ENCODE assay signal across 8 mouse cellular contexts in genomic region chr2:28446181-28446514, GRCm38 (mm10). TPM values are rescaled to one million over a fixed set of nuclear protein-coding genes. Genes with fewer than 3 reads are reported as not detected.
DNase-seq lines count a peak whose midpoint lies in the region; ATAC-seq and TF ChIP-seq lines count a peak whose summit lies in the region.

No protein-coding gene starts in this region.

- intact Hi-C loops in heart, postnatal 10 days (cut with DNase I) = no loop called here

- peaks cover 30% of the 10 kb centered on the region; the same call in 1 of the 2 replicates for H3K27me3 ChIP-seq in heart, embryonic 13.5 days (replicated peaks)
- H3K27me3 ChIP-seq in forebrain, embryonic 14.5 days (replicated peaks; ENCODE audit: control insufficient read depth, insufficient read depth, low read length) = no peaks in the 10 kb centered on the region
- peaks cover 58% of the 10 kb centered on the region for H3K27me3 ChIP-seq in liver, embryonic 15.5 days

- ATAC-seq in heart, embryonic 13.5 days (ENCODE audit: extremely low read depth, insufficient number of reproducible peaks, low FRiP score, low TSS enrichment) = no peak
- 0 out of 2 replicates have a peak, but pooled peaks have one; percentile 15 for ATAC-seq in forebrain, embryonic 14.5 days
- no peak for ATAC-seq in liver, embryonic 15.5 days (ENCODE audit: insufficient read depth)

- no peak for DNase-seq in heart, postnatal 10 days
- DNase-seq in ES-E14 (ENCODE audit: low read depth, low spot score) = no peak
- DNase-seq in forebrain, embryonic 14.5 days (ENCODE audit: low spot score) = no peak
- DNase-seq in layer of hippocampus, postnatal 14 days (ENCODE audit: low spot score in 2 of 2) = no peak
- DNase-seq in layer of hippocampus, postnatal 25 days (ENCODE audit: extremely low spot score in 1 of 2, low spot score in 1 of 2) = no peak
- no peak for DNase-seq in cerebellum, adult 11-12 months

- H3K4me2 ChIP-seq in heart, embryonic 13.5 days = peak overlapping the region; percentile 72
- peak overlapping the region; percentile 95 for H3K4me2 ChIP-seq in forebrain, embryonic 14.5 days (ENCODE audit: low read length)
- peak overlapping the region; percentile 70 for H3K4me2 ChIP-seq in liver, embryonic 15.5 days

- H3K9ac ChIP-seq in heart, embryonic 13.5 days = peak overlapping the region; percentile 82
- H3K9ac ChIP-seq in ES-E14 (ENCODE audit: insufficient read depth, low read depth, low read length, poor library complexity, severe bottlenecking) = peak overlapping the region; percentile 81
- peak overlapping the region; percentile 87 for H3K9ac ChIP-seq in forebrain, embryonic 14.5 days (ENCODE audit: low read length)
- H3K9ac ChIP-seq in liver, embryonic 15.5 days = no peak overlapping the region

- H3K4me1 ChIP-seq in heart, embryonic 13.5 days = peaks cover 14% of the 10 kb centered on the region
- H3K4me1 ChIP-seq in ES-E14 (ENCODE audit: control insufficient read depth in 2 of 2, insufficient read depth in 2 of 2, low read length in 2 of 2, poor library complexity in 1 of 2) = peaks cover 0 to 1% of the 10 kb centered on the region in 2 experiments; a peak in 2 of 4 replicates
- peaks cover 9% of the 10 kb centered on the region for H3K4me1 ChIP-seq in forebrain, embryonic 14.5 days (ENCODE audit: control insufficient read depth, insufficient read depth, low read length)
- no peaks in the 10 kb centered on the region; the same call in 1 of the 2 replicates for H3K4me1 ChIP-seq in liver, embryonic 15.5 days (replicated peaks)

- no peaks in the 10 kb centered on the region for H3K9me3 ChIP-seq in heart, embryonic 13.5 days
- no peaks in the 10 kb centered on the region for H3K9me3 ChIP-seq in ES-E14 (ENCODE audit: control insufficient read depth, insufficient read depth, low read depth, low read length)
- no peaks in the 10 kb centered on the region for H3K9me3 ChIP-seq in forebrain, embryonic 14.5 days (replicated peaks; ENCODE audit: control insufficient read depth, low read length)
- H3K9me3 ChIP-seq in liver, embryonic 15.5 days (replicated peaks) = no peaks in the 10 kb centered on the region

- H3K27ac ChIP-seq in heart, embryonic 13.5 days (replicated peaks) = no peak overlapping the region
- no peak overlapping the region for H3K27ac ChIP-seq in ES-E14 (ENCODE audit: insufficient read depth, low read depth, low read length, poor library complexity, severe bottlenecking)
- peak overlapping the region; percentile 65; the same call in 1 of the 2 replicates for H3K27ac ChIP-seq in forebrain, embryonic 14.5 days (ENCODE audit: low read depth, low read length)
- no peak overlapping the region for H3K27ac ChIP-seq in liver, embryonic 15.5 days (replicated peaks)

- in situ Hi-C loops in ES-E14 (cut with MboI; ENCODE audit: low sequenced_read_pairs in 2 of 2, unreplicated experiment in 2 of 2) = no loop called here

- 0 out of 2 replicates have a peak, but pooled peaks cover 13% of the 10 kb centered on the region for H3K36me3 ChIP-seq in heart, embryonic 13.5 days
- no peaks in the 10 kb centered on the region for H3K36me3 ChIP-seq in ES-E14 (ENCODE audit: control insufficient read depth, insufficient read depth, low read length, poor library complexity, severe bottlenecking)
- H3K36me3 ChIP-seq in forebrain, embryonic 14.5 days (ENCODE audit: control insufficient read depth, insufficient read depth, low read length) = peaks cover 15% of the 10 kb centered on the region
- H3K36me3 ChIP-seq in liver, embryonic 15.5 days (replicated peaks) = no peaks in the 10 kb centered on the region

- H3K4me3 ChIP-seq in heart, embryonic 13.5 days = peak overlapping the region; percentile 80
- peak overlapping the region; percentile 77 to 82 for H3K4me3 ChIP-seq in ES-E14 (ENCODE audit: insufficient read depth in 1 of 2, low read depth in 1 of 2, low read length in 2 of 2, poor library complexity in 1 of 2, severe bottlenecking in 1 of 2)
- H3K4me3 ChIP-seq in forebrain, embryonic 14.5 days (ENCODE audit: low read depth, low read length) = peak overlapping the region; percentile 72
- peak overlapping the region; percentile 54 for H3K4me3 ChIP-seq in liver, embryonic 15.5 days (replicated peaks)

- WGBS in heart, embryonic 13.5 days = 4% methylated on average over 5 of the region's 5 CpGs
- WGBS in forebrain, embryonic 14.5 days = 3% methylated on average over 5 of the region's 5 CpGs
- WGBS in liver, embryonic 15.5 days (ENCODE audit: insufficient replicate concordance) = 8% methylated on average over 5 of the region's 5 CpGs

TF ChIP-seq in ES-E14, 5 proteins besides CTCF, POLR2A, EP300 and RAD21:
- TF ChIP-seq HCFC1 (IDR thresholded peaks at IDR 0.05; ENCODE audit: borderline replicate concordance, insufficient read depth, low read length) = no peak
- no peak for TF ChIP-seq MAFK (IDR thresholded peaks at IDR 0.05; ENCODE audit: insufficient read depth, low read depth, low read length)
- no peak for TF ChIP-seq ZNF384 (IDR thresholded peaks at IDR 0.05; ENCODE audit: low read depth, low read length)
- no peak for TF ChIP-seq ZC3H11A (IDR thresholded peaks at IDR 0.05; ENCODE audit: borderline replicate concordance, low read depth, low read length)
- TF ChIP-seq CHD2 (IDR thresholded peaks at IDR 0.05; ENCODE audit: low read depth, low read length) = no peak

RNA-seq across cellular contexts. Expression of gene Ppp1r26, which starts 0.5 kb away (rescaled TPM):
- polyA plus RNA-seq in heart, embryonic 13.5 days (2015; fragmentation: Nextera tagmentation; extraction: Ambion mirVana) = 2.9 and 3.1 TPM in 2 replicates
- total RNA-seq in heart, postnatal 10 days (2021) = 1 to 10 TPM; 3.1 to 5.0 TPM
- total RNA-seq in ES-E14 (2012; rRNA removed) = 2.4 and 2.5 TPM in 2 replicates
- 4.6 and 5.6 TPM in 2 replicates for polyA plus RNA-seq in forebrain, embryonic 14.5 days (2014; fragmentation: Nextera tagmentation; extraction: Ambion mirVana)
- 0.13 and 0.14 TPM in 2 replicates for polyA plus RNA-seq in liver, embryonic 15.5 days (2015; fragmentation: Nextera tagmentation; extraction: Ambion mirVana)
- total RNA-seq in layer of hippocampus, postnatal 14 days (2021) = 10 to 100 TPM; 14.1 to 15.4 TPM
- total RNA-seq in layer of hippocampus, postnatal 25 days (2021) = 10 to 100 TPM; 14.3 to 16.0 TPM

RNA-seq across cellular contexts. Expression of gene 1700007K13Rik, which starts 20.0 kb away (rescaled TPM):
- polyA plus RNA-seq in heart, embryonic 13.5 days (2015; fragmentation: Nextera tagmentation; extraction: Ambion mirVana) = 0.31 TPM in 1 of 2 replicates, not detected in the other
- under 1 TPM in 1 of 2 experiments, not detected in 1; 0.34 TPM for total RNA-seq in heart, postnatal 10 days (2021)
- 12.9 and 14.2 TPM in 2 replicates for total RNA-seq in ES-E14 (2012; rRNA removed)
- 2.5 and 3.2 TPM in 2 replicates for polyA plus RNA-seq in forebrain, embryonic 14.5 days (2014; fragmentation: Nextera tagmentation; extraction: Ambion mirVana)
- not detected in 2 replicates for polyA plus RNA-seq in liver, embryonic 15.5 days (2015; fragmentation: Nextera tagmentation; extraction: Ambion mirVana)
- 1 to 10 TPM; 3.3 to 6.8 TPM for total RNA-seq in layer of hippocampus, postnatal 14 days (2021)
- 1 to 10 TPM; 2.8 to 3.8 TPM for total RNA-seq in layer of hippocampus, postnatal 25 days (2021)

RNA-seq across cellular contexts. Expression of gene Mrps2, which starts 21.7 kb away (rescaled TPM):
- 46.0 and 48.5 TPM in 2 replicates for polyA plus RNA-seq in heart, embryonic 13.5 days (2015; fragmentation: Nextera tagmentation; extraction: Ambion mirVana)
- 10 to 100 TPM; 45.1 to 48.3 TPM for total RNA-seq in heart, postnatal 10 days (2021)
- 24.9 and 29.9 TPM in 2 replicates for total RNA-seq in ES-E14 (2012; rRNA removed)
- 55.0 and 59.2 TPM in 2 replicates for polyA plus RNA-seq in forebrain, embryonic 14.5 days (2014; fragmentation: Nextera tagmentation; extraction: Ambion mirVana)
- 23.5 and 23.7 TPM in 2 replicates for polyA plus RNA-seq in liver, embryonic 15.5 days (2015; fragmentation: Nextera tagmentation; extraction: Ambion mirVana)
- 10 to 100 TPM; 36.8 to 37.3 TPM for total RNA-seq in layer of hippocampus, postnatal 14 days (2021)
- 10 to 100 TPM; 38.3 to 39.2 TPM for total RNA-seq in layer of hippocampus, postnatal 25 days (2021)

RNA-seq across cellular contexts. Expression of gene Gbgt1, which starts 50.5 kb away (rescaled TPM):
- polyA plus RNA-seq in heart, embryonic 13.5 days (2015; fragmentation: Nextera tagmentation; extraction: Ambion mirVana) = 0.25 and 0.47 TPM in 2 replicates
- total RNA-seq in heart, postnatal 10 days (2021) = 1 to 10 TPM; 2.5 to 2.8 TPM
- 1.4 and 3.1 TPM in 2 replicates for total RNA-seq in ES-E14 (2012; rRNA removed)
- polyA plus RNA-seq in forebrain, embryonic 14.5 days (2014; fragmentation: Nextera tagmentation; extraction: Ambion mirVana) = 0.22 and 0.33 TPM in 2 replicates
- polyA plus RNA-seq in liver, embryonic 15.5 days (2015; fragmentation: Nextera tagmentation; extraction: Ambion mirVana) = 0.50 and 0.60 TPM in 2 replicates
- total RNA-seq in layer of hippocampus, postnatal 14 days (2021) = 1 to 10 TPM; 1.4 to 2.1 TPM
- 1 to 10 TPM; 1.5 to 2.1 TPM for total RNA-seq in layer of hippocampus, postnatal 25 days (2021)

RNA-seq across cellular contexts. Expression of gene Gm10134, which starts 59.7 kb away (rescaled TPM):
- 1.1 and 1.6 TPM in 2 replicates for polyA plus RNA-seq in heart, embryonic 13.5 days (2015; fragmentation: Nextera tagmentation; extraction: Ambion mirVana)
- total RNA-seq in heart, postnatal 10 days (2021) = 1 to 10 TPM; 1.7 to 2.8 TPM
- 0.80 and 5.1 TPM in 2 replicates for total RNA-seq in ES-E14 (2012; rRNA removed)
- 0.94 TPM in 1 of 2 replicates, not detected in the other for polyA plus RNA-seq in forebrain, embryonic 14.5 days (2014; fragmentation: Nextera tagmentation; extraction: Ambion mirVana)
- polyA plus RNA-seq in liver, embryonic 15.5 days (2015; fragmentation: Nextera tagmentation; extraction: Ambion mirVana) = 0.37 and 0.82 TPM in 2 replicates
- not detected for total RNA-seq in layer of hippocampus, postnatal 14 days (2021)
- 1 to 10 TPM in 1 of 2 experiments, not detected in 1; 2.0 TPM for total RNA-seq in layer of hippocampus, postnatal 25 days (2021)
